Mouse (Mus musculus) liver, adult 10 weeks (tissue): ENCODE results near the gene Slc28a3. TPM values are rescaled to one million over a fixed set of nuclear protein-coding genes. Genes with fewer than 3 reads are reported as not detected.

Source experiments
- polyA plus RNA-seq: library from polyadenylated mRNA; stranded (reverse); fragments of 350-450 nt; fragmentation: Illumina TruSeq; extraction: RNeasy Lipid Tissue Mini Kit (QIAGEN cat#74804); gene quantifications from one replicate; pipeline ENCODE4 v1.2.3, GENCODE M21; 2014; ENCODE audit warnings: low read depth, low replicate concordance

The Slc28a3 gene
- polyA plus RNA-seq = not detected

DNA sequence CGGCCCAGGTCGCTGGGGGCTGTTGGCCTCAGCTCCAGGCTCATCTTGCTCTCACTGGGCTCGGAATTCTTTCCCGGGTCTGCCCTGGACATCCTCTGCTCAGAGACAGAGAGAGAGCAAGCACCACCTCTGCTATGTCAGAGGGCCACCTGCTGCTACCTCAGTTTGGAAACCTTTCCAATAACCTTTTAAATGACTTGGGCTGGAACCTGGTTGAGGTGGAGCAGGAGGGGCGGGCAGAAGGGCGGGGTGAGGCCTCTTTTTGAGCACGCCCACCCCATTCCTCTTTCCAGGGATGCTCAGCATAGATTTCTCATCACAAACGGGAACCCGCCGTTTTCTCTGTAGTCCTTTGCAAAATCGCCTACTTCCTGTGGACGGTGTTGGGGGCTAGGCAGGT, at the start of gene Slc28a3:
Slc28a3 (minus strand) TSS at position 162 of the 400 bp plus-strand sequence.

Other genes starting within 250 kb of the Slc28a3 start
- gene 2210016F16Rik, start 225.7 kb downstream of the Slc28a3 start, polyA plus RNA-seq = 8.7 TPM
- 33.7 TPM for gene Rmi1, start 208.6 kb downstream of the Slc28a3 start, polyA plus RNA-seq
- 797 TPM for gene Hnrnpk, start 207.5 kb downstream of the Slc28a3 start, polyA plus RNA-seq
- gene Ntrk2, start 195.7 kb upstream of the Slc28a3 start, polyA plus RNA-seq = 1.3 TPM